ENCODE assay signal across 11 mouse cellular contexts in genomic region chr2:135879356-135879755, GRCm38 (mm10).
"Had no signal": no experiment of that assay in that cellular context is flagged by ENCODE, and none has a peak within 500 bp of the region (broad histone marks: within the 10 kb centered on the region; RNA-seq: fewer than 3 reads in every experiment).

No protein-coding gene starts in this region.

- H3K9ac ChIP-seq: kidney, embryonic 15.5 days; liver, embryonic 15.5 days; neural tube, embryonic 12.5 days had no signal

- H3K36me3 ChIP-seq: kidney, embryonic 15.5 days; liver, embryonic 15.5 days; neural tube, embryonic 12.5 days had no signal

- H3K27ac ChIP-seq: left cerebral cortex, adult 2 months; liver, embryonic 15.5 days; neural tube, embryonic 12.5 days had no signal

- H3K9me3 ChIP-seq: kidney, embryonic 15.5 days; liver, embryonic 15.5 days; neural tube, embryonic 12.5 days had no signal

- H3K4me1 ChIP-seq: neural tube, embryonic 12.5 days had no signal

- DNase-seq: kidney, adult 2 months; kidney, postnatal 25 days; lung, adult 2 months; midbrain, embryonic 14.5 days; thymus, adult 2 months; thymus, postnatal 25 days had no signal

- H3K4me2 ChIP-seq: kidney, embryonic 15.5 days; liver, embryonic 11.5 days; liver, embryonic 15.5 days; neural tube, embryonic 12.5 days had no signal

- H3K4me3 ChIP-seq: kidney, embryonic 15.5 days; left cerebral cortex, adult 2 months; liver, embryonic 15.5 days; neural tube, embryonic 12.5 days had no signal

- H3K27me3 ChIP-seq: kidney, embryonic 15.5 days; liver, embryonic 15.5 days; neural tube, embryonic 12.5 days had no signal
